Mouse (Mus musculus) C3H10T1/2 (cell line): ENCODE data around the gene Cnpy4. TPM values are rescaled to one million over a fixed set of nuclear protein-coding genes. Genes with fewer than 3 reads are reported as not detected.

ENCODE experiments used
- polyA plus RNA-seq, 2 experiments: library from polyadenylated mRNA; unstranded; fragments of >200 nt; fragmentation: generic; extraction: Trizol; gene quantifications; one replicate each; pipeline ENCODE4 v1.2.1; 2012; ENCODE audit warnings: missing spikeins in 2 of 2

The Cnpy4 gene
- polyA plus RNA-seq = 10 to 100 TPM in 1 of 2 experiments, 1 to 10 TPM in 1; 3.2 to 41.2 TPM

GRCm38 (mm10) chr5:138186950-138187638 is at the start of gene Cnpy4, which contains the start of gene Taf6:
Gene Cnpy4 (plus strand): TSS chr5:138187485.
Gene Taf6 (minus strand): TSS chr5:138187451.

DNA sequence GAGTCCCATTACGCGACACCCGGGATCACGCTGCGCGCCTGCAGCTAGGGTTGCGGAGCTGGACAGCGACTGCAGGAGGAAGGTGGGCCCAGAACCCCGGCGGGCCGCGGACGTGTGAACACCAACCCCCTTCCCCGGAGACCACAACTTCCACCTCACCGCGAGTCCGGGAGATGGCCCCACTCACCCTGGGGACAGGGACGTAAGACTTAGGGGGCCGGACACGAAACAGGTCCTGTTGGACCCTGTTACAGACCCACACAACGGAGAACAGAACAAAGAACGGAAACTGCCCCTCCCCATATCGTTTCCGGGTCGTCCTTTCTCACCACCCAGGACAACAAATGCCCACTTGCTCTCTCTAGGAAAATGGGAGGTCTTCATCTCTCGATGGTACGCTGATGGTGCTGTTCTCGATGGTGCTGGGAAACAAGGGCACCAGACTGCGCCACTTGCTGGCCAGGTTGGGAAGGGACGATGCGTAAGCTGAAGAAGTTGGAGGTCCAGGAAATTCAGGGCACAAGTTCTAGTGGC is 31.8 kb upstream of the Cnpy4 start, which contains the start of gene Zfp113:
Zfp113 (minus strand) TSS at position 302 of the 534 bp plus-strand sequence.

DNA sequence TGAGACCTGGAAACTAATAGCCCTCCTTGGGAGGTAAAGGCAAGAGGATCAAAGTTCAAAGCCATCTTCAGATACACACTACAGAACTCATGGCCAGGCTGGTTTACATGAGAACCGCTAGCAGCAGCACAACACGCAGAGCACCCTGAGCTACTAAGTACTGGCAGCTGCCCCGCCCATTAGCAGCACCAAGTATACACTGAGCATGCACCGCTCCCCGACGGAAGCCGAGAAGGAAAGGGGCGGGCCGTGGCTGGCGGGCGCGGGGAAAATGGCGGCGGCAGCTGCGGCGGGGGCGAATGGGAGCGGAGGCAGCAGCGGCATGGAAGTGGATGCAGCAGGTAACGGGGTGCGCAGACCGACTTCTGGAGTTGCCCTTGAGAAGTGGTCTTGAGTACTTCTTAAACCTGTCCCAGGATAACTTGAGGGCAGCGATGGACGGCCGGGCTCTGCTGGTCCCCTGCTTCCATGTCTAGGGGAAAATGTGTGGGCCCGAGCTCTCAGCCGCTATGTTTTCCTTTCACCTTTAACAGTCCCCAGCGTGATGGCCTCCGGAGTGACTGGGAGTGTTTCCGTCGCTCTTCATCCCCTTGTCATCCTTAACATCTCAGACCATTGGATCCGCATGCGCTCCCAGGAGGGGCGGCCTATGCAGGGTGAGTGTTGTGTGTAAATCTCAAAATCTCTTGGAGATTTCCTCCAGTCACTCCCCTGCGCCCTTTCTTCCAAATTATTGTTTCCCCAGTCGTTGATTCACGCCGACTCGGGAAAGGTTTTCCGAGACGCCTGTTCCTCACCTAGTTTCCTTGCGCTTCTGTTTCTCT is 26.2 kb upstream of the Cnpy4 start, which contains the start of gene Cops6:
Cops6 (plus strand) TSS at position 230 of the 824 bp plus-strand sequence.

GRCm38 (mm10) chr5:138171695-138172491 is 15.4 kb upstream of the Cnpy4 start, which contains the start of the genes Ap4m1 and Mcm7:
Gene Ap4m1 (plus strand): TSS chr5:138172002.
Gene Mcm7 (minus strand): TSS chr5:138172422.

GRCm38 (mm10) chr5:138193771-138194727 is 6.8 kb downstream of the Cnpy4 start, which contains the start of gene Mblac1:
Gene Mblac1 (plus strand): TSS chr5:138194314.

GRCm38 (mm10) chr5:138225700-138226099 is 38.4 kb downstream of the Cnpy4 start, which contains the start of gene Nxpe5:
Gene Nxpe5 (plus strand): TSS chr5:138225898.

Other genes with a start within 250 kb of the Cnpy4 start
- under 1 TPM in 1 of 2 experiments, not detected in 1; 0.01 TPM for gene Gjc3, start 224.4 kb upstream of the Cnpy4 start, polyA plus RNA-seq
- gene Azgp1, start 206.0 kb upstream of the Cnpy4 start, polyA plus RNA-seq = not detected
- not detected for gene Smok3a, start 166.2 kb upstream of the Cnpy4 start, polyA plus RNA-seq
- not detected for gene Smok3b, start 166.1 kb upstream of the Cnpy4 start, polyA plus RNA-seq
- not detected for gene Smok3c, start 134.3 kb upstream of the Cnpy4 start, polyA plus RNA-seq
- gene Zkscan1, start 102.4 kb upstream of the Cnpy4 start, polyA plus RNA-seq = 1 to 10 TPM in 1 of 2 experiments, under 1 TPM in 1; 0.23 to 4.5 TPM
- gene Zscan21, start 70.6 kb upstream of the Cnpy4 start, polyA plus RNA-seq = 10 to 100 TPM in 1 of 2 experiments, 1 to 10 TPM in 1; 1.8 to 19.0 TPM
- 1 to 10 TPM in 1 of 2 experiments, under 1 TPM in 1; 0.56 to 3.5 TPM for gene Zfp113, start 31.7 kb upstream of the Cnpy4 start, polyA plus RNA-seq
- 100 to 1,000 TPM; 170 to 230 TPM for gene Cops6, start 26.4 kb upstream of the Cnpy4 start, polyA plus RNA-seq
- gene Ap4m1, start 15.5 kb upstream of the Cnpy4 start, polyA plus RNA-seq = 10 to 100 TPM in 1 of 2 experiments, 1 to 10 TPM in 1; 6.1 to 21.4 TPM
- gene Mcm7, start 15.1 kb upstream of the Cnpy4 start, polyA plus RNA-seq = 100 to 1,000 TPM in 1 of 2 experiments, 10 to 100 TPM in 1; 61.2 to 191 TPM
- gene Taf6, start within 50 bp of the Cnpy4 start, polyA plus RNA-seq = 10 to 100 TPM; 25.1 to 32.8 TPM
- 1 to 10 TPM in 1 of 2 experiments, under 1 TPM in 1; 0.83 to 3.0 TPM for gene Mblac1, start 6.8 kb downstream of the Cnpy4 start, polyA plus RNA-seq
- gene Nxpe5, start 38.4 kb downstream of the Cnpy4 start, polyA plus RNA-seq = not detected
- gene Lamtor4, start 68.0 kb downstream of the Cnpy4 start, polyA plus RNA-seq = 100 to 1,000 TPM in 1 of 2 experiments, 10 to 100 TPM in 1; 81.8 to 128 TPM
- gene BC037034, start 76.5 kb downstream of the Cnpy4 start, polyA plus RNA-seq = 10 to 100 TPM in 1 of 2 experiments, 1 to 10 TPM in 1; 2.6 to 12.4 TPM
- under 1 TPM in 1 of 2 experiments, not detected in 1; 0.60 TPM for gene Gal3st4, start 85.4 kb downstream of the Cnpy4 start, polyA plus RNA-seq
- gene Gm43720, start 92.5 kb downstream of the Cnpy4 start, polyA plus RNA-seq = under 1 TPM in 1 of 2 experiments, not detected in 1; 0.01 TPM
- gene Gpc2, start 92.5 kb downstream of the Cnpy4 start, polyA plus RNA-seq = not detected
- gene Stag3, start 92.8 kb downstream of the Cnpy4 start, polyA plus RNA-seq = under 1 TPM in 1 of 2 experiments, not detected in 1; 0.04 TPM
- gene Pvrig, start 154.5 kb downstream of the Cnpy4 start, polyA plus RNA-seq = not detected